Comparison of ENCODE assay signal across 14 mouse cellular contexts in genomic region chr6:31053003-31053402, GRCm38 (mm10).
A peak's percentile ranks its signal among the peaks of the same experiment; 100 is the strongest.
DNase-seq lines count a peak whose midpoint lies in the region; ATAC-seq and TF ChIP-seq lines count a peak whose summit lies in the region.
"Had no signal": no experiment of that assay in that cellular context is flagged by ENCODE, and none has a peak within 500 bp of the region (broad histone marks: within the 10 kb centered on the region; RNA-seq: fewer than 3 reads in every experiment).

No protein-coding gene starts in this region.

- no peak for ATAC-seq in hindbrain, embryonic 13.5 days (ENCODE audit: low FRiP score)
- ATAC-seq in embryonic facial prominence, embryonic 11.5 days (replicated peaks; ENCODE audit: insufficient number of reproducible peaks, low FRiP score, low TSS enrichment, low read depth) = no peak
- ATAC-seq in liver, embryonic 12.5 days = no peak
- ATAC-seq: intestine, embryonic 16.5 days had no signal

- no peak overlapping the region for H3K9ac ChIP-seq in hindbrain, embryonic 13.5 days
- H3K9ac ChIP-seq in ES-E14 (ENCODE audit: insufficient read depth, low read depth, low read length, poor library complexity, severe bottlenecking) = no peak overlapping the region
- H3K9ac ChIP-seq in embryonic facial prominence, embryonic 11.5 days (replicated peaks; ENCODE audit: low read length) = no peak overlapping the region
- no peak overlapping the region for H3K9ac ChIP-seq in liver, embryonic 12.5 days
- H3K9ac ChIP-seq: heart, embryonic 13.5 days had no signal

- H3K36me3 ChIP-seq in hindbrain, embryonic 10.5 days = no peaks in the 10 kb centered on the region
- no peaks in the 10 kb centered on the region for H3K36me3 ChIP-seq in hindbrain, embryonic 13.5 days
- H3K36me3 ChIP-seq in ES-E14 (ENCODE audit: control insufficient read depth, insufficient read depth, low read length, poor library complexity, severe bottlenecking) = no peaks in the 10 kb centered on the region; the same call in 1 of the 2 replicates
- no peaks in the 10 kb centered on the region for H3K36me3 ChIP-seq in embryonic facial prominence, embryonic 11.5 days (replicated peaks; ENCODE audit: control insufficient read depth, insufficient read depth, low read depth, low read length)
- H3K36me3 ChIP-seq in liver, embryonic 12.5 days = no peaks in the 10 kb centered on the region
- H3K36me3 ChIP-seq: heart, embryonic 13.5 days had no signal

- 17% methylated on average over 8 of the region's 8 CpGs for WGBS in hindbrain, embryonic 10.5 days
- 18% methylated on average over 8 of the region's 8 CpGs for WGBS in hindbrain, embryonic 13.5 days
- 15% methylated on average over 8 of the region's 8 CpGs for WGBS in embryonic facial prominence, embryonic 11.5 days
- 17% methylated on average over 8 of the region's 8 CpGs for WGBS in liver, embryonic 12.5 days (ENCODE audit: insufficient replicate concordance)

- H3K4me1 ChIP-seq in hindbrain, embryonic 10.5 days (replicated peaks) = peaks cover 13% of the 10 kb centered on the region
- peaks cover 5% of the 10 kb centered on the region for H3K4me1 ChIP-seq in hindbrain, embryonic 13.5 days (replicated peaks)
- peaks cover 0 to 5% of the 10 kb centered on the region in 2 experiments; a peak in 1 of 4 replicates for H3K4me1 ChIP-seq in ES-E14 (ENCODE audit: control insufficient read depth in 2 of 2, insufficient read depth in 2 of 2, low read length in 2 of 2, poor library complexity in 1 of 2)
- no peaks in the 10 kb centered on the region for H3K4me1 ChIP-seq in embryonic facial prominence, embryonic 11.5 days (ENCODE audit: control insufficient read depth, insufficient read depth, low read length)
- H3K4me1 ChIP-seq in liver, embryonic 12.5 days = no peaks in the 10 kb centered on the region
- H3K4me1 ChIP-seq: heart, embryonic 13.5 days had no signal

- H3K4me3 ChIP-seq in hindbrain, embryonic 10.5 days = no peak overlapping the region
- H3K4me3 ChIP-seq in hindbrain, embryonic 13.5 days = no peak overlapping the region
- H3K4me3 ChIP-seq in ES-E14 (ENCODE audit: insufficient read depth in 1 of 2, low read depth in 1 of 2, low read length in 2 of 2, poor library complexity in 1 of 2, severe bottlenecking in 1 of 2) = no peak overlapping the region
- no peak overlapping the region for H3K4me3 ChIP-seq in embryonic facial prominence, embryonic 11.5 days (ENCODE audit: low read depth, low read length)
- no peak overlapping the region for H3K4me3 ChIP-seq in liver, embryonic 12.5 days
- H3K4me3 ChIP-seq: heart, embryonic 13.5 days; layer of hippocampus, adult 2 months had no signal

- H3K9me3 ChIP-seq in hindbrain, embryonic 10.5 days = no peaks in the 10 kb centered on the region
- no peaks in the 10 kb centered on the region for H3K9me3 ChIP-seq in hindbrain, embryonic 13.5 days
- H3K9me3 ChIP-seq in ES-E14 (ENCODE audit: control insufficient read depth, insufficient read depth, low read depth, low read length) = no peaks in the 10 kb centered on the region
- no peaks in the 10 kb centered on the region for H3K9me3 ChIP-seq in embryonic facial prominence, embryonic 11.5 days (replicated peaks; ENCODE audit: control insufficient read depth, low read length)
- H3K9me3 ChIP-seq in liver, embryonic 12.5 days (replicated peaks) = no peaks in the 10 kb centered on the region
- H3K9me3 ChIP-seq: heart, embryonic 13.5 days had no signal

- DNase-seq in hindbrain, embryonic 10.5 days (ENCODE audit: low spot score) = peak; percentile 20
- DNase-seq in 3T3-L1 (ENCODE audit: low read depth, low spot score) (peak; percentile 81), ES-E14 (ENCODE audit: low read depth, low spot score) (peak; percentile 60)
- peak; percentile 70 for DNase-seq in embryonic facial prominence, embryonic 11.5 days (ENCODE audit: low spot score)
- no peak for DNase-seq in layer of hippocampus, adult 9-11 months
- DNase-seq in right cerebral cortex, postnatal 36 days (ENCODE audit: low spot score in 2 of 2) = no peak
- DNase-seq: cerebellum, postnatal 36 days; midbrain, embryonic 14.5 days; thymus, adult 2 months had no signal

- H3K27ac ChIP-seq in hindbrain, embryonic 10.5 days = no peak overlapping the region
- no peak overlapping the region for H3K27ac ChIP-seq in hindbrain, embryonic 13.5 days
- no peak overlapping the region for H3K27ac ChIP-seq in ES-E14 (ENCODE audit: insufficient read depth, low read depth, low read length, poor library complexity, severe bottlenecking)
- H3K27ac ChIP-seq in embryonic facial prominence, embryonic 11.5 days (replicated peaks; ENCODE audit: low read depth, low read length) = no peak overlapping the region
- no peak overlapping the region for H3K27ac ChIP-seq in liver, embryonic 12.5 days
- H3K27ac ChIP-seq: heart, embryonic 13.5 days; layer of hippocampus, adult 2 months had no signal

- no peak overlapping the region for H3K4me2 ChIP-seq in hindbrain, embryonic 13.5 days
- H3K4me2 ChIP-seq in embryonic facial prominence, embryonic 11.5 days (ENCODE audit: low read depth, low read length) = no peak overlapping the region
- no peak overlapping the region for H3K4me2 ChIP-seq in liver, embryonic 12.5 days
- H3K4me2 ChIP-seq: heart, embryonic 13.5 days had no signal

- no peaks in the 10 kb centered on the region for H3K27me3 ChIP-seq in hindbrain, embryonic 10.5 days (ENCODE audit: insufficient read depth, poor library complexity, severe bottlenecking)
- H3K27me3 ChIP-seq in hindbrain, embryonic 13.5 days = no peaks in the 10 kb centered on the region
- no peaks in the 10 kb centered on the region for H3K27me3 ChIP-seq in embryonic facial prominence, embryonic 11.5 days (ENCODE audit: control insufficient read depth, insufficient read depth, low read length)
- H3K27me3 ChIP-seq in liver, embryonic 12.5 days (replicated peaks) = no peaks in the 10 kb centered on the region; the same call in 1 of the 2 replicates
- H3K27me3 ChIP-seq: heart, embryonic 13.5 days had no signal

- in situ Hi-C loops in ES-E14 (cut with MboI; ENCODE audit: low sequenced_read_pairs in 2 of 2, unreplicated experiment in 2 of 2) = no loop called here

TF ChIP-seq in ES-E14, 5 proteins besides CTCF, POLR2A, EP300 and RAD21:
- TF ChIP-seq MAFK (IDR thresholded peaks at IDR 0.05; ENCODE audit: insufficient read depth, low read depth, low read length) (no peak), ZNF384 (IDR thresholded peaks at IDR 0.05; ENCODE audit: low read depth, low read length) (0 out of 2 replicates have a peak, but pooled peaks have one; percentile 25), HCFC1 (IDR thresholded peaks at IDR 0.05; ENCODE audit: borderline replicate concordance, insufficient read depth, low read length) (no peak), ZC3H11A (IDR thresholded peaks at IDR 0.05; ENCODE audit: borderline replicate concordance, low read depth, low read length) (no peak), CHD2 (IDR thresholded peaks at IDR 0.05; ENCODE audit: low read depth, low read length) (no peak)

Comparison
In these comparisons a context has a peak if more than half of its experiments do, and no peak if none do; other contexts are left out.
1. DNase-seq: peak in hindbrain, embryonic 10.5 days (single experiment), 3T3-L1 (single experiment), ES-E14 (single experiment) and embryonic facial prominence, embryonic 11.5 days (single experiment); none in layer of hippocampus, adult 9-11 months (single experiment) and right cerebral cortex, postnatal 36 days (0 of 2).